16 mouse cellular contexts compared by ENCODE assay signal in the genomic region with DNA sequence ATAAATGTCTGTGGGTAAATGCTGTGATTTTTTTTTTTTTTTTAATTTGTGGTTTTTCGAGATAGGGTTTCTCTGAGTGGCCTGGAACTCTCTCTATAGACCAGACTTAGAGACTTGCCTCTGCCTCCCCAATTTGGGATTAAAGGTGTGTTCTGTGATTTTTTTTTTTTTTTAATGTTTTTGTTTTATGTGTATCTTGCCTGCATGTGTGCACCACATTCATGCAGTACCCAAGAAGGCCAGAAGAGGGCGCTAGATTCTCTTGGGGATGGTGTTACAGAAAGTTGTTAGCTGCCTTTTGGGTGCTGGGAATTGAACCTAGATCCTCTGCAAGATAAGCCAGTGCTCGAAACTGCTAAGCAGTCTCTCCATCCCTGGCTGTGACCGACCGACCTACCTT. TPM values are rescaled to one million over a fixed set of nuclear protein-coding genes. Genes with fewer than 3 reads are reported as not detected.
DNase-seq lines count a peak whose midpoint lies in the region; ATAC-seq and TF ChIP-seq lines count a peak whose summit lies in the region.
"Had no signal": no experiment of that assay in that cellular context is flagged by ENCODE, and none has a peak within 500 bp of the region (broad histone marks: within the 10 kb centered on the region; RNA-seq: fewer than 3 reads in every experiment).

No protein-coding gene starts in this region.

- TF ChIP-seq RAD21 in MEL (IDR thresholded peaks at IDR 0.05; ENCODE audit: low read depth, low read length), result no peak

- WGBS in lung, postnatal 0 days, result 84% methylated on average over 5 of the region's 5 CpGs

- no peak overlapping the region for H3K4me2 ChIP-seq in lung, postnatal 0 days (replicated peaks; ENCODE audit: low read depth, low read length)
- H3K4me2 ChIP-seq: forebrain, embryonic 13.5 days; hindbrain, embryonic 13.5 days had no signal

- no peaks in the 10 kb centered on the region for H3K27me3 ChIP-seq in lung, postnatal 0 days (replicated peaks; ENCODE audit: insufficient read depth, low read length)
- H3K27me3 ChIP-seq in MEL (ENCODE audit: control insufficient read depth in 1 of 2, insufficient read depth in 2 of 2, low read length in 2 of 2), result no peaks in the 10 kb centered on the region
- H3K27me3 ChIP-seq in splenic B cell, adult 2 months (ENCODE audit: control insufficient read depth, insufficient read depth, low read length, poor library complexity, severe bottlenecking), result no peaks in the 10 kb centered on the region
- H3K27me3 ChIP-seq: forebrain, embryonic 13.5 days; hindbrain, embryonic 13.5 days had no signal

- H3K9ac ChIP-seq in lung, postnatal 0 days (replicated peaks; ENCODE audit: low read depth), result no peak overlapping the region
- H3K9ac ChIP-seq in MEL (ENCODE audit: control insufficient read depth, low read depth, low read length, poor library complexity, severe bottlenecking), result no peak overlapping the region
- H3K9ac ChIP-seq: forebrain, embryonic 13.5 days; hindbrain, embryonic 13.5 days had no signal

- H3K9me3 ChIP-seq in lung, postnatal 0 days (ENCODE audit: low read length), result no peaks in the 10 kb centered on the region
- H3K9me3 ChIP-seq in MEL (replicated peaks; ENCODE audit: insufficient read depth, low read length), result no peaks in the 10 kb centered on the region
- H3K9me3 ChIP-seq: forebrain, embryonic 13.5 days; hindbrain, embryonic 13.5 days had no signal

- peaks cover 41% of the 10 kb centered on the region for H3K4me1 ChIP-seq in lung, postnatal 0 days (ENCODE audit: insufficient read depth, low read depth, low read length)
- H3K4me1 ChIP-seq in MEL (ENCODE audit: control insufficient read depth in 1 of 2, insufficient read depth in 2 of 2, low read length in 2 of 2), result no peaks in the 10 kb centered on the region

- no peak for TF ChIP-seq EP300 in lung, postnatal 0 days (IDR thresholded peaks at IDR 0.05)
- no peak for TF ChIP-seq EP300 in MEL (IDR thresholded peaks at IDR 0.05; ENCODE audit: low read depth in 1 of 2, low read length in 2 of 2)

- peak; percentile 49 for DNase-seq in heart, postnatal 4 days
- DNase-seq in heart, adult 8-10 months (ENCODE audit: low spot score), result no peak
- DNase-seq in lung, postnatal 0 days (ENCODE audit: low spot score), result no peak
- DNase-seq in lung, postnatal 36 days, result no peak
- peak; percentile 44 for DNase-seq in MEL (ENCODE audit: low read depth, low spot score)
- peak; percentile 64 for DNase-seq in splenic B cell, adult 2 months (ENCODE audit: low read depth, low spot score)
- DNase-seq in adipocyte (ENCODE audit: low spot score), result no peak
- DNase-seq in left cerebral cortex, postnatal 14 days (ENCODE audit: low spot score in 2 of 2), result no peak
- DNase-seq: adrenal gland, postnatal 25 days; cerebellum, adult 9-10 months; gastrocnemius, postnatal 36 days; kidney, postnatal 36 days; thymus, adult 2 months had no signal

- H3K79me2 ChIP-seq in MEL (ENCODE audit: control insufficient read depth, insufficient read depth, low read length, poor library complexity), result peaks cover 86% of the 10 kb centered on the region

- H3K36me3 ChIP-seq in lung, postnatal 0 days (ENCODE audit: insufficient read depth, low read length), result no peaks in the 10 kb centered on the region
- H3K36me3 ChIP-seq in MEL (ENCODE audit: control insufficient read depth in 1 of 2, insufficient read depth in 2 of 2, low read length in 2 of 2), result no peaks in the 10 kb centered on the region
- no peaks in the 10 kb centered on the region for H3K36me3 ChIP-seq in splenic B cell, adult 2 months (ENCODE audit: control insufficient read depth, insufficient read depth, low read length, poor library complexity, severe bottlenecking)

- H3K27ac ChIP-seq in lung, postnatal 0 days (ENCODE audit: low read length), result no peak overlapping the region
- no peak overlapping the region for H3K27ac ChIP-seq in MEL (ENCODE audit: control insufficient read depth, low read depth, low read length)
- H3K27ac ChIP-seq: forebrain, embryonic 13.5 days had no signal

- peak; percentile 64 for TF ChIP-seq CTCF in lung, postnatal 0 days (IDR thresholded peaks at IDR 0.05)
- TF ChIP-seq CTCF in MEL (IDR thresholded peaks at IDR 0.05 in 2 of 3, conservative IDR thresholded peaks at IDR 0.05 in 1 of 3; ENCODE audit: control insufficient read depth in 1 of 3, insufficient read depth in 1 of 3, low read depth in 2 of 3, low read length in 3 of 3, poor library complexity in 1 of 3, severe bottlenecking in 1 of 3), result peak; percentile 53 to 70 (median 55)

- ATAC-seq in lung, postnatal 0 days, result no peak
- ATAC-seq: forebrain, embryonic 13.5 days; midbrain, embryonic 16.5 days had no signal

- intact Hi-C loops in left cerebral cortex, postnatal 14 days (cut with DNase I), result no loop called here

- no peak for TF ChIP-seq POLR2A in MEL (IDR thresholded peaks at IDR 0.05; ENCODE audit: control insufficient read depth in 1 of 2, insufficient read depth in 1 of 2, low read depth in 1 of 2, low read length in 2 of 2, poor library complexity in 1 of 2)

- no peak overlapping the region for H3K4me3 ChIP-seq in lung, postnatal 0 days (ENCODE audit: low read depth, low read length)
- H3K4me3 ChIP-seq in MEL (ENCODE audit: control insufficient read depth in 1 of 2, insufficient read depth in 1 of 2, low read depth in 2 of 2, low read length in 2 of 2), result no peak overlapping the region
- H3K4me3 ChIP-seq: forebrain, embryonic 13.5 days; hindbrain, embryonic 13.5 days had no signal

TF ChIP-seq in MEL, 35 proteins besides CTCF, POLR2A, EP300 and RAD21:
- TF ChIP-seq ELF1 (IDR thresholded peaks at IDR 0.05; ENCODE audit: low read depth, low read length) (no peak), MYC (IDR thresholded peaks at IDR 0.05; ENCODE audit: low read depth, low read length) (0 out of 2 replicates have a peak, but pooled peaks have one; percentile 33), MXI1 (IDR thresholded peaks at IDR 0.05; ENCODE audit: low read depth, low read length) (no peak), KAT2A (conservative IDR thresholded peaks at IDR 0.05; ENCODE audit: low read depth, low read length) (no peak), UBTF (IDR thresholded peaks at IDR 0.05; ENCODE audit: borderline replicate concordance, insufficient read depth, low read depth, low read length) (no peak), CHD1 (IDR thresholded peaks at IDR 0.05; ENCODE audit: low read depth, low read length) (no peak), RCOR1 (IDR thresholded peaks at IDR 0.05; ENCODE audit: low read depth, low read length) (no peak), NELFE (IDR thresholded peaks at IDR 0.05; ENCODE audit: low read depth, low read length) (no peak), GABPA (IDR thresholded peaks at IDR 0.05; ENCODE audit: low read depth, low read length) (no peak), POLR2AphosphoS2 (IDR thresholded peaks at IDR 0.05; ENCODE audit: low read length) (no peak), USF1 (IDR thresholded peaks at IDR 0.05; ENCODE audit: low read depth, low read length) (no peak), SMC3 (IDR thresholded peaks at IDR 0.05; ENCODE audit: low read depth, low read length) (peak; percentile 23; the same call in 1 of the 2 replicates), GATA1 (IDR thresholded peaks at IDR 0.05; ENCODE audit: low read depth, low read length) (peak; percentile 29; the same call in 1 of the 2 replicates), ZC3H11A (IDR thresholded peaks at IDR 0.05; ENCODE audit: low read depth, low read length) (no peak), MAX (IDR thresholded peaks at IDR 0.05; ENCODE audit: low read length) (no peak), ZNF384 (IDR thresholded peaks at IDR 0.05; ENCODE audit: low read depth, low read length) (peak; percentile 67), CHD2 (IDR thresholded peaks at IDR 0.05; ENCODE audit: low read length) (no peak), MAFK (IDR thresholded peaks at IDR 0.05; ENCODE audit: borderline replicate concordance, low read depth, low read length) (no peak), HCFC1 (IDR thresholded peaks at IDR 0.05; ENCODE audit: low read depth, low read length) (no peak), MEF2A (IDR thresholded peaks at IDR 0.05; ENCODE audit: extremely low read depth, insufficient replicate concordance, low read depth, low read length, poor library complexity, severe bottlenecking) (no peak), E2F4 (IDR thresholded peaks at IDR 0.05; ENCODE audit: borderline replicate concordance, low read depth, low read length) (no peak), BHLHE40 (IDR thresholded peaks at IDR 0.05; ENCODE audit: borderline replicate concordance, low read depth, low read length) (no peak), TAL1 (IDR thresholded peaks at IDR 0.05; ENCODE audit: low read length) (no peak)

RNA-seq across cellular contexts. Expression of a gene that starts 10.1 kb away (rescaled TPM):
- total RNA-seq in heart, postnatal 4 days (2021), result 100 to 1,000 TPM; 138 to 145 TPM
- total RNA-seq in heart, adult 8-10 months (2022), result 10 to 100 TPM; 83.5 to 94.1 (median 89.2) TPM
- 21.2 and 24.6 TPM in 2 replicates for polyA plus RNA-seq in lung, postnatal 0 days (2015; fragmentation: Nextera tagmentation; extraction: Ambion mirVana)
- total RNA-seq in MEL (2012; rRNA removed), result 14.8 and 18.4 TPM in 2 replicates
- 10 to 100 TPM; 42.2 to 42.9 TPM for polyA plus RNA-seq in MEL (2012; ENCODE audit: insufficient read depth in 1 of 2, insufficient read length in 2 of 2, low read depth in 1 of 2, low replicate concordance in 2 of 2, missing spikeins in 1 of 2)
- 100 to 1,000 TPM; 244 to 245 TPM for total RNA-seq in left cerebral cortex, postnatal 14 days (2021)

Comparison
In these comparisons a context has a peak if more than half of its experiments do, and no peak if none do; other contexts are left out.
1. DNase-seq: peak in heart, postnatal 4 days (single experiment), MEL (single experiment) and splenic B cell, adult 2 months (single experiment); none in heart, adult 8-10 months (single experiment), lung, postnatal 0 days (single experiment), lung, postnatal 36 days (single experiment), adipocyte (single experiment) and left cerebral cortex, postnatal 14 days (0 of 2).